Mouse (Mus musculus): ENCODE measurements around the gene Flt4.

Gene Flt4

GRCm38 (mm10) chr11:49650113-49650993 is 41.3 kb downstream of the Flt4 start:
- peak; percentile 56 for DNase-seq (ENCODE audit: low read depth, low spot score)

GRCm38 (mm10) chr11:49650994-49651761 is 42.1 kb downstream of the Flt4 start:
- peak; percentile 88 for DNase-seq (ENCODE audit: low read depth, low spot score)

- DNase-seq (ENCODE audit: low read depth, low spot score): no peak
These were observed 42.8 kb downstream of the Flt4 start for GRCm38 (mm10) chr11:49651762-49652322.

- peak; percentile 81 for DNase-seq (ENCODE audit: low read depth, low spot score)
These were observed 43.5 kb downstream of the Flt4 start for GRCm38 (mm10) chr11:49652401-49653078.

- no peak for DNase-seq (ENCODE audit: low read depth, low spot score)
These were observed 44.0 kb downstream of the Flt4 start for GRCm38 (mm10) chr11:49653079-49653408.

- DNase-seq (ENCODE audit: low read depth, low spot score): no peak
These were observed 45.6 kb downstream of the Flt4 start for GRCm38 (mm10) chr11:49654651-49655050.

GRCm38 (mm10) chr11:49655501-49655900 is 46.4 kb downstream of the Flt4 start:
- no peak for DNase-seq (ENCODE audit: low read depth, low spot score)

- no peak for DNase-seq (ENCODE audit: low read depth, low spot score)
These were observed 49.0 kb downstream of the Flt4 start for GRCm38 (mm10) chr11:49658065-49658464.

- no peak for DNase-seq (ENCODE audit: low read depth, low spot score)
These were observed 49.9 kb downstream of the Flt4 start for GRCm38 (mm10) chr11:49658791-49659469.

GRCm38 (mm10) chr11:49659470-49659799 is 50.4 kb downstream of the Flt4 start:
- no peak for DNase-seq (ENCODE audit: low read depth, low spot score)

GRCm38 (mm10) chr11:49662292-49662780 is 53.3 kb downstream of the Flt4 start:
- no peak for DNase-seq (ENCODE audit: low read depth, low spot score)

GRCm38 (mm10) chr11:49663310-49663709 is 54.2 kb downstream of the Flt4 start, which contains the start of gene Scgb3a1:
Scgb3a1 (plus strand) TSS chr11:49663610.
- no peak for DNase-seq (ENCODE audit: low read depth, low spot score)

GRCm38 (mm10) chr11:49664262-49665140 is 55.4 kb downstream of the Flt4 start:
- DNase-seq (ENCODE audit: low read depth, low spot score): no peak

- no peak for DNase-seq (ENCODE audit: low read depth, low spot score)
These were observed 56.4 kb downstream of the Flt4 start for GRCm38 (mm10) chr11:49665462-49665861.

- DNase-seq (ENCODE audit: low read depth, low spot score): peak; percentile 19
These were observed 64.4 kb downstream of the Flt4 start for GRCm38 (mm10) chr11:49673433-49673832.

GRCm38 (mm10) chr11:49684237-49684973 is 75.3 kb downstream of the Flt4 start:
- no peak for DNase-seq (ENCODE audit: low read depth, low spot score)

- no peak for DNase-seq (ENCODE audit: low read depth, low spot score)
These were observed 86.0 kb downstream of the Flt4 start for GRCm38 (mm10) chr11:49695013-49695412.

GRCm38 (mm10) chr11:49695695-49696094 is 86.6 kb downstream of the Flt4 start:
- no peak for DNase-seq (ENCODE audit: low read depth, low spot score)

GRCm38 (mm10) chr11:49696472-49696871 is 87.4 kb downstream of the Flt4 start:
- no peak for DNase-seq (ENCODE audit: low read depth, low spot score)
